Mouse (Mus musculus): ENCODE measurements around the gene Lsm3. TPM values are rescaled to one million over a fixed set of nuclear protein-coding genes. Genes with fewer than 3 reads are reported as not detected.

Gene Lsm3
- total and polyA plus RNA-seq, 2 experiments from 2014 or later = 53.1 to 188 TPM

GRCm38 (mm10) chr6:91473805-91474440, 41.8 kb upstream of the Lsm3 start:
- Histone ChIP-seq H3K9ac (peak overlapping the region; percentile 61), H3K4me3 (ENCODE audit: low read depth, low read length) (peak overlapping the region; percentile 68), H3K4me1 (ENCODE audit: insufficient read depth) (peaks cover 17% of the 10 kb centered on the region), H3K27me3 (ENCODE audit: insufficient read depth, low read length) (no peaks in the 10 kb centered on the region), H3K27ac (ENCODE audit: low read depth, low read length) (peak overlapping the region; percentile 24; the same call in 1 of the 2 replicates), H3K4me2 (ENCODE audit: low read depth) (peak overlapping the region; percentile 85), H3K9me3 (ENCODE audit: low read length) (no peaks in the 10 kb centered on the region), H3K36me3 (ENCODE audit: insufficient read depth) (peaks cover 33% of the 10 kb centered on the region)
- DNase-seq (no peak), ATAC-seq (peak; percentile 49)
- TF ChIP-seq CTCF (IDR thresholded peaks at IDR 0.05; ENCODE audit: low read depth) = no peak
- under 1% methylated on average over 27 of the region's 27 CpGs for WGBS

- 36% methylated on average over 9 of the region's 9 CpGs for WGBS
- no peak overlapping the region for H3K27ac ChIP-seq (ENCODE audit: low read depth, low read length)
- peak overlapping the region; percentile 68 for H3K4me3 ChIP-seq (ENCODE audit: low read depth, low read length)
- H3K4me2 ChIP-seq (ENCODE audit: low read depth) = peak overlapping the region; percentile 85
- H3K9me3 ChIP-seq (ENCODE audit: low read length) = no peaks in the 10 kb centered on the region
- peak overlapping the region; percentile 61 for H3K9ac ChIP-seq
- H3K4me1 ChIP-seq (ENCODE audit: insufficient read depth) = peaks cover 17% of the 10 kb centered on the region
- no peak for TF ChIP-seq CTCF (IDR thresholded peaks at IDR 0.05; ENCODE audit: low read depth)
- no peak for DNase-seq
- H3K36me3 ChIP-seq (ENCODE audit: insufficient read depth) = peaks cover 40% of the 10 kb centered on the region
- no peaks in the 10 kb centered on the region for H3K27me3 ChIP-seq (ENCODE audit: insufficient read depth, low read length)
- ATAC-seq = no peak
Measured at GRCm38 (mm10) chr6:91474441-91475190, 41.1 kb upstream of the Lsm3 start.

GRCm38 (mm10) chr6:91476541-91476940, 39.2 kb upstream of the Lsm3 start:
- ATAC-seq (no peak), DNase-seq (no peak)
- Histone ChIP-seq H3K36me3 (ENCODE audit: insufficient read depth) (peaks cover 53% of the 10 kb centered on the region), H3K4me3 (ENCODE audit: low read depth, low read length) (no peak overlapping the region), H3K4me1 (ENCODE audit: insufficient read depth) (peaks cover 17% of the 10 kb centered on the region), H3K9ac (no peak overlapping the region), H3K4me2 (ENCODE audit: low read depth) (no peak overlapping the region), H3K27me3 (ENCODE audit: insufficient read depth, low read length) (no peaks in the 10 kb centered on the region), H3K9me3 (ENCODE audit: low read length) (no peaks in the 10 kb centered on the region), H3K27ac (ENCODE audit: low read depth, low read length) (no peak overlapping the region)
- no peak for TF ChIP-seq CTCF (IDR thresholded peaks at IDR 0.05; ENCODE audit: low read depth)
- 95% methylated on average over 2 of the region's 2 CpGs for WGBS

GRCm38 (mm10) chr6:91483371-91483770, 32.4 kb upstream of the Lsm3 start:
- no peak for DNase-seq
- Histone ChIP-seq H3K27ac (ENCODE audit: low read depth, low read length) (no peak overlapping the region), H3K9ac (no peak overlapping the region), H3K27me3 (ENCODE audit: insufficient read depth, low read length) (no peaks in the 10 kb centered on the region), H3K36me3 (ENCODE audit: insufficient read depth) (peaks cover 92% of the 10 kb centered on the region), H3K9me3 (ENCODE audit: low read length) (no peaks in the 10 kb centered on the region), H3K4me2 (ENCODE audit: low read depth) (no peak overlapping the region), H3K4me1 (ENCODE audit: insufficient read depth) (no peaks in the 10 kb centered on the region), H3K4me3 (ENCODE audit: low read depth, low read length) (no peak overlapping the region)
- no peak for TF ChIP-seq CTCF (IDR thresholded peaks at IDR 0.05; ENCODE audit: low read depth)
- WGBS = 98% methylated on average over 2 of the region's 2 CpGs
- ATAC-seq = no peak

GRCm38 (mm10) chr6:91486736-91487453, 28.8 kb upstream of the Lsm3 start:
- 91% methylated on average over 15 of the region's 15 CpGs for WGBS

GRCm38 (mm10) chr6:91488496-91489212, 27.1 kb upstream of the Lsm3 start:
- no peak for ATAC-seq
- 79% methylated on average over 9 of the region's 9 CpGs for WGBS
- Histone ChIP-seq H3K27me3 (ENCODE audit: insufficient read depth, low read length) (no peaks in the 10 kb centered on the region), H3K9ac (no peak overlapping the region), H3K9me3 (ENCODE audit: low read length) (no peaks in the 10 kb centered on the region), H3K4me3 (ENCODE audit: low read depth, low read length) (no peak overlapping the region), H3K36me3 (ENCODE audit: insufficient read depth) (peaks cover 77% of the 10 kb centered on the region), H3K27ac (ENCODE audit: low read depth, low read length) (no peak overlapping the region), H3K4me2 (ENCODE audit: low read depth) (no peak overlapping the region), H3K4me1 (ENCODE audit: insufficient read depth) (no peaks in the 10 kb centered on the region)
- TF ChIP-seq CTCF (IDR thresholded peaks at IDR 0.05; ENCODE audit: low read depth) = no peak
- DNase-seq = peak; percentile 3

More at GRCm38 (mm10) chr6:91486736-91487453, 28.8 kb upstream of the Lsm3 start:
- no peak overlapping the region for H3K9ac ChIP-seq
- ATAC-seq (no peak), DNase-seq (no peak)
- no peak overlapping the region for H3K4me3 ChIP-seq (ENCODE audit: low read depth, low read length)
- H3K4me1 ChIP-seq (ENCODE audit: insufficient read depth) = no peaks in the 10 kb centered on the region
- no peaks in the 10 kb centered on the region for H3K9me3 ChIP-seq (ENCODE audit: low read length)
- no peak for TF ChIP-seq CTCF (IDR thresholded peaks at IDR 0.05; ENCODE audit: low read depth)
- no peaks in the 10 kb centered on the region for H3K27me3 ChIP-seq (ENCODE audit: insufficient read depth, low read length)
- H3K27ac ChIP-seq (ENCODE audit: low read depth, low read length) = no peak overlapping the region
- peaks cover 82% of the 10 kb centered on the region for H3K36me3 ChIP-seq (ENCODE audit: insufficient read depth)
- no peak overlapping the region for H3K4me2 ChIP-seq (ENCODE audit: low read depth)
